Mouse (Mus musculus): ENCODE measurements around the gene Cacna2d2.

- TF ChIP-seq EP300 (IDR thresholded peaks at IDR 0.05; ENCODE audit: low read depth in 1 of 2, low read length in 2 of 2): no peak
- no peak for TF ChIP-seq POLR2AphosphoS2 (IDR thresholded peaks at IDR 0.05; ENCODE audit: low read length)
- TF ChIP-seq TAL1 (IDR thresholded peaks at IDR 0.05; ENCODE audit: low read length): no peak
- no peak for TF ChIP-seq CTCF (IDR thresholded peaks at IDR 0.05 in 2 of 3, conservative IDR thresholded peaks at IDR 0.05 in 1 of 3; ENCODE audit: control insufficient read depth in 1 of 3, insufficient read depth in 1 of 3, low read depth in 2 of 3, low read length in 3 of 3, poor library complexity in 1 of 3, severe bottlenecking in 1 of 3)
- TF ChIP-seq POLR2A (IDR thresholded peaks at IDR 0.05; ENCODE audit: control insufficient read depth in 1 of 2, insufficient read depth in 1 of 2, low read depth in 1 of 2, low read length in 2 of 2, poor library complexity in 1 of 2): no peak
- no peak for TF ChIP-seq POLR2AphosphoS5 (IDR thresholded peaks at IDR 0.05; ENCODE audit: borderline replicate concordance, low read depth, low read length)
- no peak for TF ChIP-seq UBTF (IDR thresholded peaks at IDR 0.05; ENCODE audit: borderline replicate concordance, insufficient read depth, low read depth, low read length)
- TF ChIP-seq SIN3A (IDR thresholded peaks at IDR 0.05; ENCODE audit: low read length): no peak
- no peak for TF ChIP-seq MAZ (IDR thresholded peaks at IDR 0.05; ENCODE audit: low read depth, low read length)
- TF ChIP-seq TCF12 (IDR thresholded peaks at IDR 0.05; ENCODE audit: low read depth, low read length): no peak
Observed at GRCm38 (mm10) chr9:107549297-107550074, 150.1 kb downstream of the Cacna2d2 start.
